Mouse (Mus musculus) liver, postnatal 0 days (tissue): ENCODE measurements around the gene Brap.
"Not testable (repeated sequence)": the region's sequence is repeated elsewhere in the genome, so short reads cannot be mapped to it uniquely, and the experiment has no call there.

Experiments
- CTCF ChIP-seq: sonication (generic); IDR thresholded peaks from 2 replicates; pipeline ENCODE4 v1.5.1; 2016; ENCODE audit warnings: antibody characterized with exemption, low read depth
- EP300 ChIP-seq: IDR thresholded peaks from 2 replicates; pipeline ENCODE4 v1.6.1; 2016; ENCODE audit warnings: antibody characterized with exemption, low read depth, mild to moderate bottlenecking

- TF ChIP-seq CTCF, EP300: not testable (repeated sequence)
Observed at GRCm38 (mm10) chr5:121657656-121658055, 2.7 kb upstream of the Brap start.
